Mouse (Mus musculus) kidney, postnatal 4 days (tissue): ENCODE data around the gene Zfp658.

Experiments used
- DNase-seq, 2 experiments: peaks; one replicate each; pipeline ENCODE4 v3.0.0; 2021; ENCODE audit warnings: mixed read lengths in 2 of 2

The Zfp658 gene

DNA sequence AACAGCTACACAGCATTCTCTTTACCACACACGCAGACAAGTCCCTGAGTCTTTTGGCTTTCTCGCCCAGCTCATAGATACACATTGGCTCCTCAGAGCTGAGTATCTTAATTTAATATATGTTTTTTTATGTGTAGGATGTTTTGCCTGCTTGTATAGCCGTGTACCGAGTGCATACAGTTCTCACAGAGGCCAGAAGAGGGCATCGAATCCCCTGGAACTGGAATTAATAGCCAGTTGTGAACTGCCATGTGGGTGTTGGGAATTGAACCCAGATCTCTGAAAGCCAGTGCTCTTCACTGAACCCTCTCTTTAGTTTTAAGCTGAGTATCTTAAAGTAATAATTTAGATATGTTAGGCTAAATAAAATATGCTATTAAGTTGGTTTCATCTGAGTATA, 22.7 kb downstream of the Zfp658 start:
- DNase-seq = peak; percentile 12

DNA sequence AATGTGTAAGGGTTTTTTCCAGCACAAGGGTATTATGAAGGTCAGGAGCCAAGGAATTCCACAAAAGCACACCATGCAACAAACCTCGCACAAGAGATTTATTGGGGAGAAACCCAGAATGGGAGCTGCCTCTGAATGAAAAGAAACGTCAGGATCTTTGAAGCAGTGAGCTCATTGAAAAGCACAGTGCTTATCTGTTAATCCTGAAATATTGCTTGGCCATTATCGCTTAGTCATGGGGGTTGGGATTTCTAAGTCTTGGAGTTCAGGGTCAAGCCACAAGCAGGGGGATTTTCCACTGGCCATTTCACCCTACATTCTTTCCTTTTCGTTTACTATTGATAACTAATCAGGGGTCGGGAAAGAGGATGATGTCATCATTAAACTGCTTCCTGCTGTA, 39.8 kb downstream of the Zfp658 start:
- no peak for DNase-seq

DNA sequence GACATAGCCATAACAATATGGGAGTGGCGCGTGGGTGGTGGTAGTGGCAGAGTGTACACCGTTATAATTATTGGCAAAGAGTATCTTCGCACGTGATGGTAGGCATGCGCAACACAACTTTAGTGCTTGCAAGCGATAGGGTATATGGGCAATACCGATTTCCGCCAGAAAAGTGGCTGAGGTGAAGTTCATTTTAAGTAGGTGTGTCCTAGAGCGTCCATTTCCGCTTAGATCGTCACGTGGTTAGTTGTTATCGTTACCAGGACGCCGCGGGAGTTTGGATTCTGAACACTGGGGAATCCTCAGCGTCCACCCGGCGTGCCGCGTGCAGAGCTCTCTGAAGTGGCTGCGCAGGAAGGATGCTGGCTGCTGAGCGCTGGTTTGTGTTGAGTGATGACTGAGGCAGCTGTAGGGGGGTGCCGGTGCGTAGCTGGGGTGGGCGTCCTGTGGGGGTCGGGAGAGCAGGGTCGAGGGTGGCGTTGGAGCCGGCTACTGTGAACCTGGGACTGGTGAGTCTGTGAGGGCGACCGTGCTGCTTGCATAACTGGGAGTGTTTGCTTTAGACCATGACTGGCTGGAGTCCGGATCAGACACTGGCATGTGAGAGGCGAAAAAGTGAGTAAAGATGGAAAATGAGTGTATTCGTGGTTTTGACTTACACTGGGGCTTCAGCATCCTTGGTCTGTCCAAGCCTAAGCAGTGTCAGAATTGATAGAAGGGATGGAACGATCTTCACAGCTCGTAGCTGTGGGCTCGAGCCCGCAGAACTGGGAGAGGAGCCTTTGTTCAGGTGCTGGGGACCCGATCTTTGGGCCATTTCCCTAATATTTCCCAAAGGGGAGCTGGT, 45.1 kb downstream of the Zfp658 start, which contains the start of gene Zfp819:
Gene Zfp819, plus strand, starts transcription at position 274 of the 847 bp plus-strand sequence.
- peak; percentile 78 to 82 for DNase-seq

DNA sequence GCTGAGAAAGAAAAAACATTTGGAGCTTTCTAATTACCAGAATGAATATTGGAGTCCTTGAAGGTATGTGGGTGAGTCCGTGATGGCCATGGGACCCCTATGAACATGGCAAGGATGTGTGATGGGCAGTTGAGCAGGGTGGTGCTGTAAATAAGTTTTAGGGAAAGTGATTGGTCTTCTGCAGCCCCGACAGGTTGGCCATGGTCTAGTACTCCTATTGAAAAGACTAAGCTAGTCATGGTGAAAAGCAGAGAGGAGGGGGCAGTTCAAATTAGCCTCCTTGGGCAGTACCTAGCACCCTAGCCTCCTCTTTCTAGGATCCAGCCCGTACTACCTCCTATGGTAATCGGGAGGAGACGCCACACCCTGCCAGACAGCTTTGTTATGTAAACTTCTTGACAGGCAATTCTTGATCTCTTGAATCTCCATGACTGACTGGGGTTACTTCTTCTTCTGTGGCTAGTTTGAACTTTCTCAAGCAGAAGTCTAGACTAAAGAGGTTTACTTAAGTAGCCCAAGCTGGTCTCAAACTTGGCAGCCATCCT, 45.8 kb downstream of the Zfp658 start:
- no peak for DNase-seq

DNA sequence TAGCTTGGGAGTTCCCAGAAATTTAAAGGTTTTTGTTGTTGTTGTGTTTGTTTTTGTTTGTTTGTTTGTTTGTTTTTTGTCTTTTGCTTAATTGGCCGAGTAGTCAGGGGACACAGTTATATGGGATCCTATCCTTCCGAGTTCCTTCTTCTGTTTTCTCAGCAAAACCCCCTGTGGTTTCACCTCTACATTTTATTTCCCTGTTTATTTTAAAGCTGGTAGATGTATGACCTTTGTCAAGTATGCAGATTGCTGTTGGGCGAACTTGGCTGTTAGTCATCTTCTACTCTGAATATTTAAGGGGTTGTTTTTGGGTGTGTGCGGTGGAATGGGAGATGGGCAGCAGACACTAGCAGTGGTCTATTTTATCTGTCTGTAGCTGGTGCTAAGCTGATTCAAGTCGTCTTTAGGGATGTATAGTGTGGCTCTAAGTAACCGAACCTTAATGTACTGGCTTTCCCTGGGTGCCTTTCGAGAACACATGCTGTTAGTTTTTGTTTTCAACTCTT, 46.3 kb downstream of the Zfp658 start:
- no peak for DNase-seq

DNA sequence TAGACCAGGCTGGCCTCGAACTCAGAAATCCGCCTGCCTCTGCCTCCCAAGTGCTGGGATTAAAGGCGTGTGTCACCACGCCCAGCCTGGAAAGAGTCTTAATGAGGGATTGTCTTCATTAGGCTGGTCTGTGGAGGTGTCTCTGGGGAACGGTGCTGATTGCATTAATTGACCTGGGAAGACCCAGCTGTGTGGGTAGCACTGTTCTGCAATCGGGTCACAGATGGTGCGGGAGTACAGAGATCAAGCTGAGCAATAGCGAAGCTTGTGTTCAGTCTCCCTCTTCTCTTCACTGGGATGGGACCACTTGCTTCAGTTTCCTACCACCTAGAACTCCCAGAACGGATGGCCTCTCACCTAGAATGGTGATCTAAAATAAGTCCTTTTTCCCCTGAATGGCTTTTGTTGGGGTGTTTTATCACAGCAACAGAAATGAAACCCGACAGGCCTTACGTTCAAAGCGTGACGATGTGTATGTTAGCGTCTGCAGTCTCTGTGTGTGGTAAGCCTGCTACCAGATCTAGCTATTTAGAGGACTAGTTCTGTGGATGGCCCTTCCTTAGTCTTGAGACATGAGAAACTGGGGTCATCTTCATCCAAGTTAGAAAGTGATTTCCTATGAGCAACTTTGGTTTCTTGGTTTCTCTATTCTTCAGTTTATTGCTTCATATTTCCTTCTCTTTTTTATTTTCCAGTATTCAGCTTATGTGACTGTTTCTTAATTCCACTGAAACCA, 51.9 kb downstream of the Zfp658 start:
- DNase-seq = no peak

DNA sequence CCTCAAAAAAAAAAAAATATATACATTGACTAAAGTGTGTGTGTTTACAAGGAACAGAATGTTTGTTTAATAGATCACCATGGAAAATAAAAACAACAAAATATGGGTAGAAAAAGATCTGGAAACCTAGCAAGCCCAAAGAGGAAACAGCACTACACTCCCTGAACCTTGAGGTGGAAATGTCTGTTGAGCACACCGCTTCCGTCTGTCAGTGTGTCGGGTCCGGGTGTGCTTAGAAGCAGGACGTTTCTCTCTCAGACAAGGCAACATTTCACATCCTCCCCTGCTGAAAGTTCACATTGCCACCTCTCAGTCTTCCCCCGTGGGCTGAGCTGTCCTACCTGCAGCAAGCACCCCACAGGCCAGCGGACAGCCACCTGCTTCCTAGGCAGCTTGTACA, 60.9 kb downstream of the Zfp658 start:
- DNase-seq = no peak

DNA sequence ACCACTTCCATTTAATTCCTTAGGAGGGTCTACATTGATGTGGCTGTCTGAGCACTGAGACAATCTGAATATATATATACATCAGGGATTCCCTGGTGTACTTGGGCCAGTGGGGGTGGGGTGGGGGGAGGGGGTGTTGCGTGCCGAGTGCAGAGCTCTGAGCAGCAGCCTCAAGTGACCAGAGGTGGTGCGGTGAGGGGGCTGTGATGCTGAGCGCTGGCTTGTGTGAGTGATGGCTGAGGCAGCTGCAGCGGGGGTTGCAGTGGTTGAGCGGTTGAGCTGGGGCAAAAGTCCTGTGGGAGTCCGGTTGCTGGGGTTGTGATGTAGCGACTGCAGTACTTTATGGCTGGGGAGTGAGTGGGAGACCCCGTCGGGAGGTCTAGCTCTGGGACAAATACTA, 61.8 kb downstream of the Zfp658 start:
- DNase-seq = peak in 1 of 2 experiments; percentile 7
